Mouse (Mus musculus) v-Abl transformed pro-B cells (cell line): ENCODE measurements around the gene Mmgt2.

Source experiments
- in situ Hi-C, 2 experiments: fragments of 400-800 bp; cut with MboI; formaldehyde crosslinking; loops; one replicate each; pipeline ENCODE4 v1.15.1; 2025; ENCODE audit not compliant: unreplicated experiment in 2 of 2

Gene Mmgt2

GRCm38 (mm10) chr11:62643011-62643631 is 5.3 kb upstream of the Mmgt2 start:
- in situ Hi-C loops: no loop called here

GRCm38 (mm10) chr11:62643681-62644363 is 4.6 kb upstream of the Mmgt2 start:
- in situ Hi-C loops: no loop called here

DNA sequence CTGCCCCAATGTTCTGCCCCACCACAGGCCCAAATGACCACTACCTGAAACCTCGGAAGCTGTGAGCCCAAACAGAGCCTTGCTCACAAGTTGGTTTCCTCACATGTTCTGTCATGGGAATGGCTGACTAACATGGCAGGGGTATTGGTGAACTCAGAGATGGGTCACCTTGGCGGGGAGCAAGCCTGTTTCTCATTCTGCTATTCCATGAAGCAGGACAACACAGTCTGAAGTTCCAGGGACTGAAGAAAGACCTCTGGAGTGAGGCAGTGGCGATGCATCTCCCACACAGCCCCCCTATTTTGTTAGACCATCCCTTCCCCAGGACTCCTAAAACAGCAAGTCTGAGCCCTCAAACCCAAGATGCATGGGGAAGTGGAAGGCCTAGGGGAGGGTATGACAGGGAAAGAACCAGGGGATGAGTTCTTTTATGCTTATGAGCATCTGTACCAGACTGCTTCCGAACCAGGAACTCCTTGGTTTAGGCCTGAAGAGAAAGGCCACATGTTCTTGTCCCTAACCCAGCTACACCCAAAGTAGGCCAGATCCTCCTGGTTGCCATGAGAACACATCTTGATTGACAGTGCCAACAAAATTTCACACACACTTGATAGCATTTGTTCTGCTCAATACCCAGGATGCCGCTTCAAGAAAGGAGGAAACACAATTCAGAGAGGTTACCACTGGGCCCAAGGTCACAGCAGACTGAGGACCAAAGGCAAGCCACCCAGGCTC is 3.7 kb upstream of the Mmgt2 start:
- in situ Hi-C loops: loop anchor here in 1 of 2 experiments (5.0 kb wide), 1 partner anchor 32 kb away; no protein-coding TSS in a partner anchor

DNA sequence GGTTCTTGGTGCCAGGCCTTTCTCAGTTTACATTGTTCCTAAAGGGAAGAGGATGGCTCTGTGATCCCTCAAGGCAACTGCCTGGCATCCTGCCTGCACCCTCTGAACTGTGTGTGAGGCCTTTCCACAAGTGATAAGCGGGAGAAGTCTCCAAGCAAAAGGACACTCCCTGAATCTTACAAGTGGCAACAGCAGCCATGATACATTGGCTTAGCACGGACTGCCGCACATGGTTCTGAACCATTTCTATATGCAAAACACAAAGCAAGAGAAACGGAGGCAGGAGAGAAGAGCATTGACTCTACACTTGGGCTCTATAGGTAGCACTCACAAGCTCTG is 3.2 kb upstream of the Mmgt2 start:
- in situ Hi-C loops: loop anchor here in 1 of 2 experiments (5.0 kb wide), 1 partner anchor 33 kb away; no protein-coding TSS in a partner anchor

GRCm38 (mm10) chr11:62645732-62646494 is 2.6 kb upstream of the Mmgt2 start:
- in situ Hi-C loops: loop anchor here in 1 of 2 experiments (5.0 kb wide), 1 partner anchor 34 kb away; no protein-coding TSS in a partner anchor

- in situ Hi-C loops: loop anchor here in 1 of 2 experiments (5.0 kb wide), 1 partner anchor 34 kb away; no protein-coding TSS in a partner anchor
Observed at GRCm38 (mm10) chr11:62646495-62646843, 2.0 kb upstream of the Mmgt2 start.

DNA sequence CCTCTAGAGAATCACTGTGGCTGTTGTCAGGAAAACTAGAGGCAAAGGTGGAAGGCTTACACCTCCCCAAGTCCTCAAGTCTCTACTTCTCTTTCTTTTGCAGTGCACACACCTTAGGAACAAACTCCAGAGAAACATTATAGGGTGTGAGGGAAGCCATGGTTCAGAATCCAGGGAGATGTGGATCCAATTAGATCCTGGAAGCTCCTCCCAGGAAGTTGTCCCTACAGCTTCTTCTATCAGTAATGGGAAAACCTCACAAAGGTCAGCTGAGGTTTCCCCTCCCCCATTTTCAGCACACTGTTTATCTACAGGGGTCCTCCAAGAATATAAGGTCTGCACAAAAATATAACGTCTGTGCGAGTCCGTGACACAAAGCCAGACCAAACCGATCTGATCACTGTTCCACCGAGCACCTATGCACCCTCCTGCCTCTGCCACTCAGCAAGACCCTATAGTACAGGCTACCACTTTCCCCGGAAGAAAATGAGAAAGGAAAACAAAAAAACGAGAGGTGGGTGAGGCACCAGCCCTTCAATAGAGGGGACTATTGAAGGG is 1.4 kb upstream of the Mmgt2 start:
- in situ Hi-C loops: loop anchor here in 1 of 2 experiments (5.0 kb wide), 1 partner anchor 35 kb away; no protein-coding TSS in a partner anchor

DNA sequence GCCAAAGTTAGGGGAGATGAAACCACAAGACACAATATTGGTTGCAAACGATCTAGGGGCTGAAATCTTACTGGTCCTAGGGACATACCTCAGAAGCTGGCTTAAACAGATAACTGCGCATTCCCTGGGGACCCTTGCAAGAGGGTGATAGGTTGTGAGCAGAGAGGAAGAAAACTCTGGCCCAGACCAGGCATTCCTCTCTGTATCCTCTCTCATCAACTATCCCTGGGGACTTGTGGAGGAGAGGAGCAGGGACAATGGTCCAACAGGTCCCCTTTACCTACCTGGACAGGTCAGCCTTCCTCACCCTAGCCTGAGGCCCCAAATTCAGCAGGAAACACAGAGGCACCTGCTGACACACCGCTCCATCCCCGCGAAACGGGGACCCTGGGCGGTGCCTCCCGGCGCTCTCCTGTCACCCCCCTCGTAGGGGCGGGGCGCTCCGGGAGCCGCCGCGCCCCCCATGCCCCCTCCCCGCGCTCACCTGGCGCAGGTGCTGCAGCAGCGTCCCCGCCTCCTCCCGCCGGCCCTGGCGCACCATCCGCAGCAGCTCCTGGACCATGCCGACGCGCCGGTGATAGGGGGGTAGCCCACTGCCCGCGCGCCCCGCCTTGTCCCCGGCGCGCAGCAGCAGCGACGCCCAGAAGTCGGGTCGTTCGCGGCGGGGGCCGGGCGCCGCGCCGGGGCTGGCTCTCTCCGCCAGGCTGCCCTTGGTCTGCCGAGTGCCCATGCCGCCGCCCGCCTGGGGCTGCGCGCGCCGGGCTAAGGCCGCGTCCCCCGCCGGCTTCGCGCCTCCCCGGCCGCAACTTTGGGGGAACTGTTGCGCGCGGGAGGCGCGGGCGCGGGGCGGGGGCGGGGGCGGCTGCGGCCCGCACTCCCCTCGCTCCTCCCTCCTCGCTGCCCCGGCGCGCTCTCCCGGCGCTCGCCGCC is 538 bp upstream of the Mmgt2 start, which contains the start of gene Lrrc75a:
TSS of gene Lrrc75a (minus strand) at position 863 of the 930 bp plus-strand sequence.
- in situ Hi-C loops: loop anchor here in 1 of 2 experiments (5.0 kb wide), 1 partner anchor 36 kb away; no protein-coding TSS in a partner anchor

- in situ Hi-C loops: loop anchor here in 1 of 2 experiments (5.0 kb wide), 1 partner anchor 38 kb away; no protein-coding TSS in a partner anchor
Observed at GRCm38 (mm10) chr11:62649803-62650202, 1.3 kb downstream of the Mmgt2 start.

DNA sequence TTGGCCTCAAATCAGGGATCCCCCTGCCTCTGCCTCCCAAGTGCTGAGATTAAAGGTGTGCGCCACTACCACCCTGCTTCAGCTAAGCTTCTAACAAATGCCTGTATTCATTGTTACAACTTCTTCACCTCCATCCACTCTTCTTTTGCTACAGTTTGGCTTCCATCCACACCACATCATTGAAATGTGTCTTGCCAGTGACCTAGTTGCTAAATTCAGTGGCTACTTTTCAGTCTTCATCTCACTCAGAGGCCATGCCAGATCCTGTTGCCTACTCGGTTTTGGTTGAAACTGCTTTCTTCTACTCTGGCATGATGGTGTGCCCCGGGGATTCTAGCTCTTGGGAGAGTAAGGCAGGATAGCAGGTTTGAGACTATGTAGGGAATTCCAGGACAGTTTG is 3.1 kb downstream of the Mmgt2 start:
- in situ Hi-C loops: no loop called here

- in situ Hi-C loops: no loop called here
Observed at GRCm38 (mm10) chr11:62652080-62652479, 3.6 kb downstream of the Mmgt2 start.

- in situ Hi-C loops: no loop called here
Observed at GRCm38 (mm10) chr11:62660885-62661284, 12.4 kb downstream of the Mmgt2 start.

- in situ Hi-C loops: no loop called here
Observed at GRCm38 (mm10) chr11:62664250-62664649, 15.8 kb downstream of the Mmgt2 start.

GRCm38 (mm10) chr11:62668986-62669385 is 20.5 kb downstream of the Mmgt2 start:
- in situ Hi-C loops: no loop called here

DNA sequence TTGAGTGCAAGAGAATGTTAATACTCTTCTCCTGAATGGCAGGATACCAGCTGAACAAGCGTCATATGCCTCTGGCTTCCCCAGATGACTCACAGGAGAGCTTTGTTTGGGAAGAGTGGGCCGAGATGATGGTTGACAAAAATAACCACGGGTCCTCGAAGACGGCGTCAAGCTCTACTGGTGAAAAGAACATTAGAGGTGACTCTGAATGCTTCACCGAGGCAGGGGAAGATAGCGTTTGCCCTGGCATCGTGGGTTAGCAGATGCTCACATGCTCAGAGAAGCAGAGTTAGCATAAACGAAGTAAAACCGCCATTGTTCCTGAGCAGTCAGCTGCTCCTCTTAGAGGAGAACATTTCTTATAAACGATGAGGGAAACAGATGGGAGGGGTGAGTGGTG is 21.0 kb downstream of the Mmgt2 start:
- in situ Hi-C loops: no loop called here

- in situ Hi-C loops: loop anchor here (10.0 kb wide), 6 partner anchors 175 to 715 kb away; partner anchors contain the start of genes Specc1 (in 1 of the 2), Ttc19 (in 1 of the 2) and Zswim7 (in 1 of the 2)
Observed at GRCm38 (mm10) chr11:62670006-62670405, 21.5 kb downstream of the Mmgt2 start.

- in situ Hi-C loops: loop anchor here (5.0 to 25.0 kb wide), 8 partner anchors 63 to 721 kb away; partner anchors contain the start of genes Specc1 (in 1 of the 2), Ttc19 (in 1 of the 2) and Zswim7 (in 1 of the 2)
Observed at GRCm38 (mm10) chr11:62675480-62676289, 27.2 kb downstream of the Mmgt2 start.

DNA sequence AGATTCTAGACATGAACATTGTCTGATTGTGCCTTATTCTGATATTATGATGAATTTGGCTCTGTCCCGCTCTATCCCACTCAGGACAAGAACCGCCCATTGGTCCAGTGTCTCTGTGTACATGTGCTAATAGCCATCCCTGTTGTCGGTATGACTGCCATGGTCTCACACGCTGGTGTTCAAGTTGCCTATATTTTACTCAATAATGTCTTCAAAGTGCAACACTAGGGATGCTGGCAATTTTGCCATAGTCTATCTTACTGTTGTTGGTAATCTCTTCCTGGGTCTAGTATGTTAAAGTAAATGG is 27.8 kb downstream of the Mmgt2 start:
- in situ Hi-C loops: loop anchor here (5.0 to 25.0 kb wide), 8 partner anchors 64 to 721 kb away; partner anchors contain the start of genes Specc1 (in 1 of the 2), Ttc19 (in 1 of the 2) and Zswim7 (in 1 of the 2)
